Mouse (Mus musculus): Measurements from ENCODE around the gene Col15a1. TPM values are rescaled to one million over a fixed set of nuclear protein-coding genes. Genes with fewer than 3 reads are reported as not detected.

Col15a1 gene
- polyA plus RNA-seq, 1 experiment from 2014 or later, result 4.9 TPM

DNA sequence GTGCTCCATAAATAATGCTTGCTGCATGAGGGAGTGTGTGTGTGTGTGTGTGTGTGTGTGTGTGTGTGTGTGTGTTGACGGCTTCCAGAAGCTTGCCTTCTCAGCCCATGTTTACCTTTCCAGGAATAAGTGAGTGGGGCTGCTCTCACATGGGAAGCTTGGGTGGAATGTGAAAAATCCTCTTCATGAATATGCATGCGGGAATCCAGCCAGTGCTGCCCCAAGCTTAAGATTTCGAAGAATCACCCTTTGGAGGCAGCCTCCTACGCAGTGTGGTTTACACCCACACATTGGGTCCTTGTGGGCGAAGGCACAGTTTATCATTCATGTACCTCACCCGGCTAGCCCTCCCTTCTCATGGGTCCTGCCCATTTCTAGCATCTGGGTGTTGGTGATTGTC is 18.0 kb downstream of the Col15a1 start:
- H3K9me3 ChIP-seq (ENCODE audit: low read length), result no peaks in the 10 kb centered on the region
- H3K4me1 ChIP-seq (ENCODE audit: insufficient read depth, low read depth, low read length), result peaks cover 13% of the 10 kb centered on the region; the same call in 1 of the 2 replicates
- H3K9ac ChIP-seq (replicated peaks; ENCODE audit: low read depth), result no peak overlapping the region
- peak; percentile 77 for ATAC-seq
- H3K36me3 ChIP-seq (ENCODE audit: insufficient read depth, low read length), result no peaks in the 10 kb centered on the region
- DNase-seq (ENCODE audit: low spot score), result peak; percentile 68
- 52% methylated on average over 6 of the region's 6 CpGs for WGBS
- H3K27me3 ChIP-seq (replicated peaks; ENCODE audit: insufficient read depth, low read length), result no peaks in the 10 kb centered on the region
- no peak overlapping the region for H3K4me3 ChIP-seq (ENCODE audit: low read depth, low read length)
- no peak overlapping the region for H3K27ac ChIP-seq (ENCODE audit: low read length)
- TF ChIP-seq EP300 (IDR thresholded peaks at IDR 0.05) (peak; percentile 81), CTCF (IDR thresholded peaks at IDR 0.05) (no peak)
- no peak overlapping the region for H3K4me2 ChIP-seq (replicated peaks; ENCODE audit: low read depth, low read length)

DNA sequence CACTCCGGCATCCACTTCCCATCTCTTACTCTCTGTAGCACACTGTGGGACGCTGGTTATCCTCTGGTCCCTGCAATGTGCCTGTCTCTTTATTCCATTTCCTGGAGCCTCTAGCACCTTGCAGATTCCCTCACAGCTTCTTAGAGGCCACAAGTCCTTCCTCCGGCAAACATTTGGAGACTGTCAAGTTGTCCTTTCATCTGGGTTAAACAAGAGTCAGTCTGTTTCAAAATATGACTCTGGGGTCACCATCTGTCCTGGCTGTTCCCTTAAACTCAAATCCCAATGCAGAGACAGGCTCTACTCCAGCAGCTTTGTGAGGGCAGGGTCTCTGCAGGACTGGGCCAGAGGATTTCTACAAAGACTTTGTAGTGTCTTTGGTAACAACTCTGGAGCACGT is 19.1 kb downstream of the Col15a1 start:
- TF ChIP-seq EP300 (IDR thresholded peaks at IDR 0.05), result no peak
- no peak for TF ChIP-seq CTCF (IDR thresholded peaks at IDR 0.05)
- ATAC-seq, result no peak
- H3K9me3 ChIP-seq (ENCODE audit: low read length), result no peaks in the 10 kb centered on the region
- H3K36me3 ChIP-seq (ENCODE audit: insufficient read depth, low read length), result no peaks in the 10 kb centered on the region
- no peak overlapping the region for H3K27ac ChIP-seq (ENCODE audit: low read length)
- peak; percentile 21 for DNase-seq (ENCODE audit: low spot score)
- H3K4me1 ChIP-seq (ENCODE audit: insufficient read depth, low read depth, low read length), result peaks cover 13% of the 10 kb centered on the region; the same call in 1 of the 2 replicates
- 39% methylated on average over 4 of the region's 4 CpGs for WGBS
- no peak overlapping the region for H3K4me2 ChIP-seq (replicated peaks; ENCODE audit: low read depth, low read length)
- H3K27me3 ChIP-seq (replicated peaks; ENCODE audit: insufficient read depth, low read length), result no peaks in the 10 kb centered on the region
- H3K4me3 ChIP-seq (ENCODE audit: low read depth, low read length), result no peak overlapping the region
- H3K9ac ChIP-seq (replicated peaks; ENCODE audit: low read depth), result no peak overlapping the region

GRCm38 (mm10) chr4:47227756-47228155 is 19.8 kb downstream of the Col15a1 start:
- no peak overlapping the region for H3K9ac ChIP-seq (replicated peaks; ENCODE audit: low read depth)
- DNase-seq (ENCODE audit: low spot score) (peak; percentile 36), ATAC-seq (peak; percentile 42; the same call in 1 of the 2 replicates)
- H3K27ac ChIP-seq (ENCODE audit: low read length), result no peak overlapping the region
- no peaks in the 10 kb centered on the region for H3K36me3 ChIP-seq (ENCODE audit: insufficient read depth, low read length)
- H3K4me2 ChIP-seq (replicated peaks; ENCODE audit: low read depth, low read length), result no peak overlapping the region
- TF ChIP-seq CTCF (IDR thresholded peaks at IDR 0.05) (no peak), EP300 (IDR thresholded peaks at IDR 0.05) (no peak)
- no peaks in the 10 kb centered on the region for H3K9me3 ChIP-seq (ENCODE audit: low read length)
- no peak overlapping the region for H3K4me3 ChIP-seq (ENCODE audit: low read depth, low read length)
- 36% methylated on average over 6 of the region's 6 CpGs for WGBS
- H3K27me3 ChIP-seq (replicated peaks; ENCODE audit: insufficient read depth, low read length), result no peaks in the 10 kb centered on the region
- H3K4me1 ChIP-seq (ENCODE audit: insufficient read depth, low read depth, low read length), result peaks cover 17% of the 10 kb centered on the region; the same call in 1 of the 2 replicates

DNA sequence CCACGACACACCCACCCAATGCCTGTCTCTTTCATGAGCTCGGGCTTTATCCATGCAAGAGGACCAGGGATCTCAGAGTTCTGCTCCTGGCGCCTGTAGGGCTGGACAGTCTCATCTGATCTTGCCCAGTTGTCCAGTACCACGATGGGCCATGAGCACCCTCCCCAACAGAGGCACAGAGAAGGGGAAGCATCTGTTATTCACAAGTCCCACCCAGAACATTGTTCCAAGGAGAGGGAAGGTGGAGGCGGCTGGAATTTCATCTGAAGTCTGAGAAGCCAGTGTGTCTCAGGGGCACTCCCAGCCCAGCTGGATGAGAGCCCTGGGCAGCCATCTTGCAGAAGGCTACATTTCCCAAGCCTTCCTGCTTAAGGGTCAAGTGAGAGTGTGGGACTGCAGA is 21.0 kb downstream of the Col15a1 start:
- no peak overlapping the region for H3K4me2 ChIP-seq (replicated peaks; ENCODE audit: low read depth, low read length)
- ATAC-seq (no peak), DNase-seq (ENCODE audit: low spot score) (no peak)
- no peaks in the 10 kb centered on the region for H3K36me3 ChIP-seq (ENCODE audit: insufficient read depth, low read length)
- H3K27me3 ChIP-seq (replicated peaks; ENCODE audit: insufficient read depth, low read length), result no peaks in the 10 kb centered on the region
- no peak overlapping the region for H3K4me3 ChIP-seq (ENCODE audit: low read depth, low read length)
- WGBS, result 65% methylated on average over 5 of the region's 5 CpGs
- no peak overlapping the region for H3K27ac ChIP-seq (ENCODE audit: low read length)
- TF ChIP-seq CTCF (IDR thresholded peaks at IDR 0.05), result no peak
- no peak for TF ChIP-seq EP300 (IDR thresholded peaks at IDR 0.05)
- H3K4me1 ChIP-seq (ENCODE audit: insufficient read depth, low read depth, low read length), result peaks cover 19% of the 10 kb centered on the region; the same call in 1 of the 2 replicates
- no peak overlapping the region for H3K9ac ChIP-seq (replicated peaks; ENCODE audit: low read depth)
- H3K9me3 ChIP-seq (ENCODE audit: low read length), result no peaks in the 10 kb centered on the region

DNA sequence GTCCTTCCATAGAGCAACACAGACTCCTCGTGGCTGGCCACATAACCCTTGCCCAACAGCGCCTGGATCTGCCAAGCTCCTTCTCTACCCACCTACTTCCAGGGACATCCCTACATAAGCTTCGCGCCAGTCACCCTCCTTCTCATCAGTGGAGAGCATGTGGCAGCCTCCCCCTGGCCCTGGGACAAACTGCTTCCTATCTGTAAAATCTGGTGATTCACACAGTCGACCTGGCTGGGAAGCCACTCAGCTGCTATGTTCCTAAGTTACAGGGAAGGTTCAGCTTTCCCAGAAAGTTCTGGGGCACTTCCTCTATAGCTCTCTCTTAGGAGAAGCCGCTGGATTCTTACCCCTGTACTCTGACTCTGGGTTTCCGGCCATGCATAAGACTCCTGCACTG is 22.5 kb downstream of the Col15a1 start:
- WGBS, result 75% methylated on average over 7 of the region's 7 CpGs
- H3K9me3 ChIP-seq (ENCODE audit: low read length), result no peaks in the 10 kb centered on the region

GRCm38 (mm10) chr4:47231322-47231721 is 23.4 kb downstream of the Col15a1 start:
- no peaks in the 10 kb centered on the region for H3K27me3 ChIP-seq (replicated peaks; ENCODE audit: insufficient read depth, low read length)

More for the DNA sequence above, 22.5 kb downstream of the Col15a1 start:
- no peak overlapping the region for H3K4me2 ChIP-seq (replicated peaks; ENCODE audit: low read depth, low read length)
- TF ChIP-seq EP300 (IDR thresholded peaks at IDR 0.05) (no peak), CTCF (IDR thresholded peaks at IDR 0.05) (no peak)
- DNase-seq (ENCODE audit: low spot score) (no peak), ATAC-seq (no peak)
- H3K27ac ChIP-seq (ENCODE audit: low read length), result no peak overlapping the region
- H3K27me3 ChIP-seq (replicated peaks; ENCODE audit: insufficient read depth, low read length), result no peaks in the 10 kb centered on the region
- no peak overlapping the region for H3K9ac ChIP-seq (replicated peaks; ENCODE audit: low read depth)
- H3K36me3 ChIP-seq (ENCODE audit: insufficient read depth, low read length), result no peaks in the 10 kb centered on the region
- no peak overlapping the region for H3K4me3 ChIP-seq (ENCODE audit: low read depth, low read length)
- peaks cover 27% of the 10 kb centered on the region; the same call in 1 of the 2 replicates for H3K4me1 ChIP-seq (ENCODE audit: insufficient read depth, low read depth, low read length)

More at GRCm38 (mm10) chr4:47231322-47231721, 23.4 kb downstream of the Col15a1 start:
- Histone ChIP-seq H3K9me3 (ENCODE audit: low read length) (no peaks in the 10 kb centered on the region), H3K4me1 (ENCODE audit: insufficient read depth, low read depth, low read length) (peaks cover 24% of the 10 kb centered on the region; the same call in 1 of the 2 replicates), H3K4me3 (ENCODE audit: low read depth, low read length) (no peak overlapping the region), H3K4me2 (replicated peaks; ENCODE audit: low read depth, low read length) (no peak overlapping the region), H3K9ac (replicated peaks; ENCODE audit: low read depth) (no peak overlapping the region), H3K27ac (ENCODE audit: low read length) (no peak overlapping the region), H3K36me3 (ENCODE audit: insufficient read depth, low read length) (no peaks in the 10 kb centered on the region)
- ATAC-seq (no peak; the same call in 1 of the 2 replicates), DNase-seq (ENCODE audit: low spot score) (peak; percentile 28)
- 65% methylated on average over 6 of the region's 6 CpGs for WGBS
- TF ChIP-seq EP300 (IDR thresholded peaks at IDR 0.05) (no peak), CTCF (IDR thresholded peaks at IDR 0.05) (no peak)
